Mouse (Mus musculus) heart, embryonic 10.5 days (tissue): ENCODE measurements around the gene Atl2. TPM values are rescaled to one million over a fixed set of nuclear protein-coding genes. Genes with fewer than 3 reads are reported as not detected.

ENCODE experiments used
- DNase-seq: peaks from one replicate; pipeline ENCODE4 v3.0.0-alpha.2; 2017; ENCODE audit warnings: low spot score
- H3K27ac ChIP-seq: fragments of 300-500 bp; sonication (generic); 2 replicates; pipeline ENCODE4 v1.5.1; 2016; ENCODE audit warnings: mild to moderate bottlenecking
- H3K27me3 ChIP-seq: fragments of 300-500 bp; sonication (generic); 2 replicates; pipeline ENCODE4 v1.6.1; 2016; ENCODE audit warnings: mild to moderate bottlenecking; ENCODE audit not compliant: poor library complexity, insufficient read depth, severe bottlenecking
- H3K36me3 ChIP-seq: fragments of 300-500 bp; sonication (generic); 2 replicates; pipeline ENCODE4 v1.6.1; 2016; ENCODE audit warnings: mild to moderate bottlenecking, moderate library complexity
- H3K4me1 ChIP-seq: fragments of 300-500 bp; sonication (generic); 2 replicates; pipeline ENCODE4 v1.6.1; 2016; ENCODE audit warnings: mild to moderate bottlenecking
- H3K4me3 ChIP-seq: fragments of 300-500 bp; sonication (generic); 2 replicates; pipeline ENCODE4 v1.5.1; 2016; ENCODE audit warnings: mild to moderate bottlenecking, moderate library complexity
- H3K9me3 ChIP-seq: fragments of 300-500 bp; sonication (generic); 2 replicates; pipeline ENCODE4 v1.6.1; 2016; ENCODE audit warnings: mild to moderate bottlenecking, moderate library complexity
- WGBS: fragments of 180-500 bp; shearing (Covaris S2); methylation state at CpG from one replicate; pipeline ENCODE4 v1.1.7; 2016; 5-methylcytosine and 5-hydroxymethylcytosine counted together
- polyA plus RNA-seq: library from polyadenylated mRNA; unstranded; fragments of >200 nt; fragmentation: Nextera tagmentation; extraction: Ambion mirVana; gene quantifications from 2 replicates; pipeline ENCODE4 v1.2.1, GENCODE M21; 2016

Atl2 gene
- polyA plus RNA-seq, 1 experiment from 2014 or later: 39.1 TPM

GRCm38 (mm10) chr17:79802056-79802455 lies 93.9 kb downstream of the Atl2 start:
- WGBS: 69% methylated on average over 7 of the region's 7 CpGs
- H3K36me3 ChIP-seq: no peaks in the 10 kb centered on the region
- no peak overlapping the region for H3K27ac ChIP-seq
- H3K27me3 ChIP-seq: no peaks in the 10 kb centered on the region
- no peaks in the 10 kb centered on the region for H3K9me3 ChIP-seq
- 0 out of 2 replicates have a peak, but pooled peaks cover 4% of the 10 kb centered on the region for H3K4me1 ChIP-seq
- no peak overlapping the region for H3K4me3 ChIP-seq
- DNase-seq: no peak

GRCm38 (mm10) chr17:79798831-79799230 lies 97.1 kb downstream of the Atl2 start:
- H3K4me1 ChIP-seq: 0 out of 2 replicates have a peak, but pooled peaks cover 4% of the 10 kb centered on the region
- no peak overlapping the region for H3K4me3 ChIP-seq
- no peak overlapping the region for H3K27ac ChIP-seq
- no peaks in the 10 kb centered on the region for H3K27me3 ChIP-seq
- no peaks in the 10 kb centered on the region for H3K36me3 ChIP-seq
- DNase-seq: no peak
- H3K9me3 ChIP-seq: no peaks in the 10 kb centered on the region
- 91% methylated on average over 10 of the region's 10 CpGs for WGBS

Other genes with a start within 250 kb of the Atl2 start
- gene Cyp1b1, start 181.1 kb downstream of the Atl2 start, polyA plus RNA-seq: 1.0 and 6.1 TPM in 2 replicates
- 52.2 and 76.3 TPM in 2 replicates for gene Hnrnpll, start 166.2 kb upstream of the Atl2 start, polyA plus RNA-seq
- 7.5 and 8.6 TPM in 2 replicates for gene Galm, start 231.3 kb upstream of the Atl2 start, polyA plus RNA-seq